Mouse (Mus musculus) MEL (cell line): ENCODE data around the gene Prmt2. TPM values are rescaled to one million over a fixed set of nuclear protein-coding genes. Genes with fewer than 3 reads are reported as not detected.

ENCODE experiments used
- DNase-seq: peaks from one replicate; pipeline ENCODE4 v3.0.0; 2011; ENCODE audit warnings: low read depth, low spot score
- H3K27ac ChIP-seq: 2 replicates; pipeline ENCODE4 v1.5.1; 2012; ENCODE audit warnings: low read depth, mild to moderate bottlenecking, control low read depth, low read length, moderate library complexity; ENCODE audit not compliant: control insufficient read depth
- H3K27me3 ChIP-seq, 2 experiments: fragments of 150-350 bp in 1 of 2; sonication (generic) in 1 of 2; 2 replicates each; pipeline ENCODE4 v1.6.1; 2012; ENCODE audit warnings: low read length in 2 of 2, mild to moderate bottlenecking in 2 of 2, improper control_type of control experiment in 1 of 2, moderate library complexity in 1 of 2; ENCODE audit not compliant: insufficient read depth in 2 of 2, control insufficient read depth in 1 of 2
- H3K36me3 ChIP-seq, 2 experiments: 2 replicates each; pipeline ENCODE4 v1.6.1; 2012 to 2014; ENCODE audit warnings: low read length in 2 of 2, improper control_type of control experiment in 1 of 2, inconsistent platforms in 1 of 2, mild to moderate bottlenecking in 1 of 2; ENCODE audit not compliant: insufficient read depth in 2 of 2, control insufficient read depth in 1 of 2
- H3K4me1 ChIP-seq, 2 experiments: fragments of 150-350 bp in 1 of 2; sonication (generic) in 1 of 2; 2 replicates each; pipeline ENCODE4 v1.6.1; 2012; ENCODE audit warnings: low read length in 2 of 2, improper control_type of control experiment in 1 of 2, mild to moderate bottlenecking in 1 of 2; ENCODE audit not compliant: insufficient read depth in 2 of 2, control insufficient read depth in 1 of 2
- H3K4me3 ChIP-seq, 2 experiments: fragments of 150-350 bp in 1 of 2; sonication (generic) in 1 of 2; 2 replicates each; pipeline ENCODE4 v1.5.1; 2012; ENCODE audit warnings: low read depth in 2 of 2, low read length in 2 of 2, mild to moderate bottlenecking in 2 of 2, moderate library complexity in 2 of 2, control low read depth in 1 of 2, improper control_type of control experiment in 1 of 2; ENCODE audit not compliant: control insufficient read depth in 1 of 2, insufficient read depth in 1 of 2
- H3K79me2 ChIP-seq: 2 replicates; pipeline ENCODE4 v1.6.1; 2012; ENCODE audit warnings: mild to moderate bottlenecking, low read length, moderate library complexity; ENCODE audit not compliant: control insufficient read depth, poor library complexity, insufficient read depth
- H3K9ac ChIP-seq: 2 replicates; pipeline ENCODE4 v1.6.1; 2012; ENCODE audit warnings: low read depth, mild to moderate bottlenecking, control low read depth, low read length, moderate library complexity; ENCODE audit not compliant: control insufficient read depth, poor library complexity, severe bottlenecking
- H3K9me3 ChIP-seq: fragments of 150-350 bp; sonication (generic); replicated peaks from 2 replicates; pipeline ENCODE4 v1.6.1; 2012; ENCODE audit warnings: mild to moderate bottlenecking, low read length, improper control_type of control experiment, moderate library complexity; ENCODE audit not compliant: insufficient read depth
- BHLHE40 ChIP-seq: IDR thresholded peaks from 2 replicates; pipeline ENCODE4 v1.6.1; 2012; ENCODE audit warnings: low read depth, mild to moderate bottlenecking, inconsistent platforms, low read length, improper control_type of control experiment, borderline replicate concordance
- CHD1 ChIP-seq: IDR thresholded peaks from 2 replicates; pipeline ENCODE4 v1.6.1; 2012; ENCODE audit warnings: low read depth, mild to moderate bottlenecking, inconsistent platforms, low read length, improper control_type of control experiment
- CHD2 ChIP-seq: IDR thresholded peaks from 2 replicates; pipeline ENCODE4 v1.6.1; 2011; ENCODE audit warnings: low read length, improper control_type of control experiment
- CTCF ChIP-seq, 3 experiments: IDR thresholded peaks in 2 of 3; conservative IDR thresholded peaks in 1 of 3; 2 replicates each; pipeline ENCODE4 v1.5.1; 2011 to 2012; ENCODE audit warnings: low read length in 3 of 3, low read depth in 2 of 3, mild to moderate bottlenecking in 2 of 3, improper control_type of control experiment in 1 of 3, inconsistent platforms in 1 of 3, mixed read lengths in 1 of 3, moderate library complexity in 1 of 3; ENCODE audit not compliant: control insufficient read depth in 1 of 3, insufficient read depth in 1 of 3, poor library complexity in 1 of 3, severe bottlenecking in 1 of 3
- E2F4 ChIP-seq: IDR thresholded peaks from 2 replicates; pipeline ENCODE4 v1.6.1; 2011; ENCODE audit warnings: low read depth, low read length, improper control_type of control experiment, borderline replicate concordance
- ELF1 ChIP-seq: IDR thresholded peaks from 2 replicates; pipeline ENCODE4 v1.6.1; 2014; ENCODE audit warnings: low read depth, mild to moderate bottlenecking, inconsistent platforms, low read length, improper control_type of control experiment, moderate library complexity
- EP300 ChIP-seq, 2 experiments: IDR thresholded peaks; 2 replicates each; pipeline ENCODE4 v1.6.1; 2011; ENCODE audit warnings: improper control_type of control experiment in 2 of 2, low read length in 2 of 2, low read depth in 1 of 2, mild to moderate bottlenecking in 1 of 2
- GABPA ChIP-seq: IDR thresholded peaks from 2 replicates; pipeline ENCODE4 v1.6.1; 2012; ENCODE audit warnings: low read depth, mild to moderate bottlenecking, inconsistent platforms, low read length, improper control_type of control experiment, moderate library complexity
- MYB ChIP-seq: IDR thresholded peaks from 2 replicates; pipeline ENCODE4 v1.6.1; 2011; ENCODE audit warnings: mild to moderate bottlenecking, low read depth, low read length, improper control_type of control experiment
- NELFE ChIP-seq: IDR thresholded peaks from 2 replicates; pipeline ENCODE4 v1.6.1; 2011; ENCODE audit warnings: low read depth, low read length, improper control_type of control experiment
- NRF1 ChIP-seq: IDR thresholded peaks from 2 replicates; pipeline ENCODE4 v1.6.1; 2014; ENCODE audit warnings: low read depth, mild to moderate bottlenecking, inconsistent platforms, low read length, improper control_type of control experiment, moderate library complexity; ENCODE audit not compliant: poor library complexity, insufficient read depth, severe bottlenecking
- POLR2A ChIP-seq, 2 experiments: IDR thresholded peaks; 2 replicates each; pipeline ENCODE4 v1.6.1; 2011 to 2012; ENCODE audit warnings: low read length in 2 of 2, mild to moderate bottlenecking in 2 of 2, control low read depth in 1 of 2, improper control_type of control experiment in 1 of 2, low read depth in 1 of 2, moderate library complexity in 1 of 2; ENCODE audit not compliant: control insufficient read depth in 1 of 2, insufficient read depth in 1 of 2, poor library complexity in 1 of 2
- POLR2AphosphoS5 ChIP-seq: IDR thresholded peaks from 2 replicates; pipeline ENCODE4 v1.6.1; 2012; ENCODE audit warnings: low read depth, borderline replicate concordance, mild to moderate bottlenecking, inconsistent platforms, low read length, moderate library complexity, mixed read lengths
- RAD21 ChIP-seq: IDR thresholded peaks from 2 replicates; pipeline ENCODE4 v1.6.1; 2011; ENCODE audit warnings: mild to moderate bottlenecking, low read depth, low read length, improper control_type of control experiment
- RCOR1 ChIP-seq: IDR thresholded peaks from 2 replicates; pipeline ENCODE4 v1.6.1; 2012; ENCODE audit warnings: low read depth, mild to moderate bottlenecking, inconsistent platforms, low read length, improper control_type of control experiment
- SMC3 ChIP-seq: IDR thresholded peaks from 2 replicates; pipeline ENCODE4 v1.6.1; 2011; ENCODE audit warnings: low read depth, low read length, improper control_type of control experiment
- TAL1 ChIP-seq: IDR thresholded peaks from 2 replicates; pipeline ENCODE4 v1.6.1; 2012; ENCODE audit warnings: mild to moderate bottlenecking, inconsistent platforms, low read length, moderate library complexity, mixed read lengths
- TBP ChIP-seq: IDR thresholded peaks from 2 replicates; pipeline ENCODE4 v1.8.0; 2011; ENCODE audit warnings: low read depth, low read length, improper control_type of control experiment
- TCF12 ChIP-seq: IDR thresholded peaks from 2 replicates; pipeline ENCODE4 v1.6.1; 2014; ENCODE audit warnings: low read depth, mild to moderate bottlenecking, inconsistent platforms, low read length, improper control_type of control experiment, moderate library complexity
- UBTF ChIP-seq: IDR thresholded peaks from 2 replicates; pipeline ENCODE4 v1.6.1; 2012; ENCODE audit warnings: low read depth, mild to moderate bottlenecking, inconsistent platforms, low read length, improper control_type of control experiment, moderate library complexity, borderline replicate concordance; ENCODE audit not compliant: insufficient read depth
- USF1 ChIP-seq: IDR thresholded peaks from 2 replicates; pipeline ENCODE4 v1.6.1; 2014; ENCODE audit warnings: low read depth, mild to moderate bottlenecking, inconsistent platforms, low read length, improper control_type of control experiment, moderate library complexity
- ZC3H11A ChIP-seq: IDR thresholded peaks from 2 replicates; pipeline ENCODE4 v1.6.1; 2012; ENCODE audit warnings: low read depth, mild to moderate bottlenecking, inconsistent platforms, low read length, improper control_type of control experiment
- ZKSCAN1 ChIP-seq: IDR thresholded peaks from 2 replicates; pipeline ENCODE4 v1.6.1; 2012; ENCODE audit warnings: low read depth, mild to moderate bottlenecking, inconsistent platforms, low read length, improper control_type of control experiment, moderate library complexity
- ZMIZ1 ChIP-seq: IDR thresholded peaks from 2 replicates; pipeline ENCODE4 v1.6.1; 2012; ENCODE audit warnings: low read depth, mild to moderate bottlenecking, inconsistent platforms, low read length, improper control_type of control experiment, moderate library complexity
- polyA plus RNA-seq, 2 experiments: library from polyadenylated mRNA; stranded (reverse) in 1 of 2; unstranded in 1 of 2; fragments of >175 nt in 1 of 2; fragments of >200 nt in 1 of 2; gene quantifications; 2 replicates each; pipeline versions ENCODE4 v1.2.1 to v1.2.4; 2012; ENCODE audit warnings: low replicate concordance in 2 of 2, low read depth in 1 of 2; ENCODE audit not compliant: insufficient read length in 2 of 2, insufficient read depth in 1 of 2, missing spikeins in 1 of 2
- total RNA-seq: library from RNA; depleted of rRNA; stranded (reverse); fragments of 300-350 nt; gene quantifications from 2 replicates; pipeline ENCODE4 v1.2.3, GENCODE M21; 2012

Gene Prmt2
- total and polyA plus RNA-seq, 3 experiments = 6.7 to 12.6 TPM; not detected in 1

DNA sequence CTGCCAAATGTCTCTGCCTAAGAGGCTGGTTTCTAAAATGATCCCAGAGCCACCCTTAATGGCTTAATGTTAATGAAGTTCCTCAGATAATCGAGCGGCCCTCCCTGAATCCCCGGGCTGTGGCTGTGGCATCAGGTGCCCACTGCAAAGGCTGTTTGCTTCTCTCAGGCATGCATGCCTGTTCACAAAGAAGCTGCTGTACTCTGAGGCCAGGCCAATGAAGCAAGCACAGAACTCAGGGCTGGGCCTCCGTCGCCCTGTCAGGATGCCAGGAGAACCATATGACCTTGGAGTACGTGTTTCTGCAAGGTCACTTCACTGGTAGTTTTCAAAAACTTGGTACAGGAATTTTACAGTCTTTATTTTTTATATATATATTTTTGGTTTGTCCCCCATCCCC, 18.0 kb upstream of the Prmt2 start:
- no peak for DNase-seq
- Histone ChIP-seq H3K9me3 (no peaks in the 10 kb centered on the region), H3K9ac (no peak overlapping the region), H3K27ac (no peak overlapping the region), H3K4me3 (no peak overlapping the region), H3K36me3 (no peaks in the 10 kb centered on the region), H3K4me1 (no peaks in the 10 kb centered on the region), H3K79me2 (no peaks in the 10 kb centered on the region), H3K27me3 (no peaks in the 10 kb centered on the region)
- no peak for TF ChIP-seq E2F4
- no peak for TF ChIP-seq NELFE
- no peak for TF ChIP-seq ZC3H11A
- no peak for TF ChIP-seq ZMIZ1
- TF ChIP-seq EP300 (IDR thresholded peaks at IDR 0.05; ENCODE audit: low read depth in 1 of 2, low read length in 2 of 2) = no peak
- TF ChIP-seq ZKSCAN1 = no peak
- no peak for TF ChIP-seq GABPA
- no peak for TF ChIP-seq USF1
- no peak for TF ChIP-seq RCOR1
- no peak for TF ChIP-seq BHLHE40
- TF ChIP-seq NRF1 = no peak

GRCm38 (mm10) chr10:76253536-76253935, 15.9 kb upstream of the Prmt2 start, which contains the start of gene S100b:
S100b (plus strand) TSS chr10:76253853.
- no peak within 1 kb of the TSS for H3K4me3 ChIP-seq
- H3K79me2 ChIP-seq = no peaks in the 10 kb centered on the region

DNA sequence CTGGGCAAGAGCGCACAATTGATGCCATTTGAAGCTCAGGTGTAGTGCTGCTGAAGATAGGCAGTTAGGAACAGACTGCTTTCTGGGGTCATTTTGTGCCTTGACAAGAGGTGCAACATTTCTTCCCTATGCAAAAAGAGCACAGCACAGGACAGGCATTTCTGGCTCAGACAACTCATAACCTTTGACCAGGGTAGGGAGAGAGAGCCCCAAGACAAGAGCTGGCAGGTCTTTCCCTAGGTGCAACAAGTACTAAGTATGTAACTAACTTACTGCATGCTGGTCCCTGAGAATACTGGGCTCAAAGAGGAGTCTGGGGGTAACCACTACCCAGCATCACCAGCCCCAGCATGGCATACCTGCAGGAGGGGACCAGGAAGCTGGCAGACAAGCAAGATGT, 15.4 kb upstream of the Prmt2 start:
- Histone ChIP-seq H3K27ac (no peak overlapping the region), H3K79me2 (no peaks in the 10 kb centered on the region), H3K9ac (no peak overlapping the region), H3K4me1 (no peaks in the 10 kb centered on the region), H3K9me3 (no peaks in the 10 kb centered on the region), H3K36me3 (no peaks in the 10 kb centered on the region), H3K4me3 (no peak overlapping the region), H3K27me3 (0 out of 4 replicates have a peak, but pooled peaks cover 0 to 1% of the 10 kb centered on the region in 2 experiments)
- no peak for TF ChIP-seq CHD1
- TF ChIP-seq POLR2A (IDR thresholded peaks at IDR 0.05; ENCODE audit: control insufficient read depth in 1 of 2, insufficient read depth in 1 of 2, low read depth in 1 of 2, low read length in 2 of 2, poor library complexity in 1 of 2) = no peak
- no peak for TF ChIP-seq CTCF (IDR thresholded peaks at IDR 0.05 in 2 of 3, conservative IDR thresholded peaks at IDR 0.05 in 1 of 3; ENCODE audit: control insufficient read depth in 1 of 3, insufficient read depth in 1 of 3, low read depth in 2 of 3, low read length in 3 of 3, poor library complexity in 1 of 3, severe bottlenecking in 1 of 3)
- no peak for TF ChIP-seq TAL1
- TF ChIP-seq ELF1 = no peak
- no peak for TF ChIP-seq TBP
- no peak for TF ChIP-seq RAD21
- TF ChIP-seq POLR2AphosphoS5 = no peak
- TF ChIP-seq E2F4 = no peak
- TF ChIP-seq CHD2 = no peak
- DNase-seq = no peak

More at GRCm38 (mm10) chr10:76253536-76253935, 15.9 kb upstream of the Prmt2 start, which contains the start of gene S100b:
- no peaks in the 10 kb centered on the region for H3K36me3 ChIP-seq
- H3K4me1 ChIP-seq = no peaks in the 10 kb centered on the region
- no peaks in the 10 kb centered on the region for H3K9me3 ChIP-seq
- H3K27ac ChIP-seq = no peak within 1 kb of the TSS
- no peak for DNase-seq
- no peak for TF ChIP-seq CTCF (IDR thresholded peaks at IDR 0.05 in 2 of 3, conservative IDR thresholded peaks at IDR 0.05 in 1 of 3; ENCODE audit: control insufficient read depth in 1 of 3, insufficient read depth in 1 of 3, low read depth in 2 of 3, low read length in 3 of 3, poor library complexity in 1 of 3, severe bottlenecking in 1 of 3)
- TF ChIP-seq MYB = no peak
- TF ChIP-seq SMC3 = no peak
- no peak for TF ChIP-seq TCF12
- TF ChIP-seq UBTF = no peak
- TF ChIP-seq TBP = no peak
- no peak for TF ChIP-seq NELFE
- H3K9ac ChIP-seq = no peak within 1 kb of the TSS
- H3K27me3 ChIP-seq = 0 out of 4 replicates have a peak, but pooled peaks cover 0 to 1% of the 10 kb centered on the region in 2 experiments
